Mouse (Mus musculus) ES-E14 (cell line): ENCODE data around the gene Slamf9.

Source experiments
- MAFK ChIP-seq: IDR thresholded peaks from 2 replicates; pipeline ENCODE4 v1.6.1; 2014; ENCODE audit warnings: mild to moderate bottlenecking, low read depth, low read length, inconsistent platforms; ENCODE audit not compliant: insufficient read depth
- ZC3H11A ChIP-seq: IDR thresholded peaks from 2 replicates; pipeline ENCODE4 v1.6.1; 2012; ENCODE audit warnings: low read depth, mild to moderate bottlenecking, inconsistent platforms, low read length, borderline replicate concordance
- ZNF384 ChIP-seq: IDR thresholded peaks from 2 replicates; pipeline ENCODE4 v1.6.1; 2012; ENCODE audit warnings: low read depth, low read length, inconsistent platforms

DNA sequence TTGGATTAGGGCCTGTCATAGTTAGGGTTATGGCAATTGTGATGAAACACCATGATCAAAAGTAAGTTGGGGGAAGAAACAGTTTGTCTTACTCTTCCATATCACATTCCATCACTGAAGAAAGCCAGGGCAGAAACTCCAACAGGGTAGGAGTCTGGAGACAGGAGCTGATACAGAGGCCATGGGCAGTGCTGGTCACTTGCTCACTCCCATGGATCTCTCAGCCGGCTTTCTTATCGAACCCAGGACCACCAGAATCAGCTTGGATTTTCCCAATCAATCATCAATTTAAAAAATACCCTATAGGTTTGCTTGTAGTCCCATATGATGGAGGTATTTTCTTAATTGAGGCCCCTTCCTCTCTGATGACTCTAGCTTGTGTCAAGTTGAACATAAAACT is 21.3 kb upstream of the Slamf9 start:
- TF ChIP-seq ZC3H11A: no peak
- no peak for TF ChIP-seq MAFK
- no peak for TF ChIP-seq ZNF384
